18 mouse cellular contexts compared by ENCODE assay signal in the genomic region with DNA sequence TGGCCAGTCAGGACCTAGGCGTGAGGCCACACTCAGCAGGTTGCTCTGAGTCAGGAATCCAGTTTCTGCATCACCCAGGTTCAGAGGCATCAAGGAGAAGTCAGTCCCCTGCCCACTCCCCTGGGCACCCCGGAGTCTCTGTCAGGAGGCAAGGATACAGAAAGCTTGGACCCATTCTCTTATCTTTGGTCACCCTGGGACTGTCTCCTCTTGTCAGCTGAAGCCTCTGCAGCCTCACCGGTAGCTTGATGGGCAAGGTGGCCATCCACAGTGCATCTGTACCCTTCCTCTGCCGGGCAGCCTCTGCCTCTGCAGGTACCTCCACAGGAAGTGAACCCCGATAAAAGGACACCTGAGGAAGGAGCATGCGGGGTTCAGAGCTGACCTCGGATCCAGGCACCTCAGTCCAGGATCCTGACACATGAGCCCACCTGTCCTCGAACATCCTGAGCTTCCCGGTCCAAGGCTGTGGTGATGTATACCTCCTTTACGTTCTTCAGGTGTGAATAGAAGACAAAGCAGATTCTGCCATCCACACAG. TPM values are rescaled to one million over a fixed set of nuclear protein-coding genes. Genes with fewer than 3 reads are reported as not detected.
"Had no signal": no experiment of that assay in that cellular context is flagged by ENCODE, and none has a peak within 500 bp of the region (broad histone marks: within the 10 kb centered on the region; RNA-seq: fewer than 3 reads in every experiment).

No protein-coding gene starts in this region.

- H3K27me3 ChIP-seq: kidney, embryonic 15.5 days; liver, embryonic 13.5 days; lung, embryonic 15.5 days; megakaryocyte, embryonic 14.5 days; midbrain, embryonic 15.5 days had no signal

- DNase-seq: kidney, adult 2 months; kidney, postnatal 14 days; left cerebral cortex, postnatal 4 days; liver; liver, embryonic 13.5 days; liver, postnatal 0 days; lung, postnatal 14 days; retina, postnatal 1 day; right cerebral cortex, postnatal 4 days; spleen, adult 18-20 months; thymus, adult 18-20 months; thymus, postnatal 25 days had no signal

- H3K9ac ChIP-seq: kidney, embryonic 15.5 days; liver, embryonic 13.5 days; liver, postnatal 0 days; lung, embryonic 15.5 days; midbrain, embryonic 15.5 days had no signal

- H3K4me2 ChIP-seq: kidney, embryonic 15.5 days; liver, embryonic 13.5 days; lung, embryonic 15.5 days; midbrain, embryonic 11.5 days; midbrain, embryonic 15.5 days had no signal

- H3K27ac ChIP-seq: kidney, embryonic 15.5 days; lung, embryonic 15.5 days; macrophage; midbrain, embryonic 15.5 days had no signal

- H3K9me3 ChIP-seq: kidney, embryonic 15.5 days; liver, embryonic 13.5 days; lung, embryonic 15.5 days; megakaryocyte, embryonic 14.5 days; midbrain, embryonic 15.5 days had no signal

- ATAC-seq: liver, postnatal 0 days; midbrain, embryonic 15.5 days had no signal

- H3K4me3 ChIP-seq: kidney, embryonic 15.5 days; liver, embryonic 13.5 days; lung, embryonic 15.5 days; megakaryocyte, embryonic 14.5 days; midbrain, embryonic 15.5 days had no signal

- H3K36me3 ChIP-seq: midbrain, embryonic 15.5 days had no signal

RNA-seq across cellular contexts. Expression of gene Cend1, which starts 9.9 kb away (rescaled TPM):
- polyA plus RNA-seq: liver, postnatal 0 days; macrophage had no signal
